Mouse (Mus musculus): ENCODE results near the gene Cmc2. TPM values are rescaled to one million over a fixed set of nuclear protein-coding genes. Genes with fewer than 3 reads are reported as not detected.
A peak's percentile ranks its signal among the peaks of the same experiment; 100 is the strongest.

Cmc2 gene
- total RNA-seq (2015) = 34.4 and 41.4 TPM in 2 replicates
- total RNA-seq (2017) = 70.7 and 79.0 TPM in 2 replicates

- ATAC-seq (replicated peaks; ENCODE audit: poor library complexity) = peak; percentile 83
These were observed at the start of gene Cmc2, which contains the start of gene Cenpn for GRCm38 (mm10) chr8:116921337-116922059. Cmc2 (minus strand) TSS chr8:116921455. Cenpn (plus strand) TSS chr8:116921730.

DNA sequence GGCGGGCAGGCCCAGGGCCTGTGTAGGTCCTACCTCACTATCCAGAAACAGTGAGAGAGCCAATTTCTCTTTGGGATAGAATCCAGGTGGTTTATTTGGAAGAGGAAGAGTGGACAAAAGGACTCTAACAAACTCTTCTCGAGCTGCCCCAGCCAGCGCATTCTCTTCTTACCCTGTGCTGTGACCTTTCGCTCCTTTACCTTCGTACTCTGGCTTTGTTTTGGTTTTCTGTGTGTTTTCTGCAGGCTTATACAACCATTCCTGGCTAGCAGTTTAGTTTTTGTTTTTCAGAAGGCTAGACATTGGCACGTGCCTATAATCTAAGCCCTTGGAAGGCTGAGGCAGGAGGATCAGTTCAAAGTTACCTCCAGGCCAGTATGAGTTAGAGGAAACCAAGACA lies 48.3 kb upstream of the Cmc2 start:
- no peak for ATAC-seq (replicated peaks; ENCODE audit: poor library complexity)

- ATAC-seq (replicated peaks; ENCODE audit: poor library complexity) = no peak
These were observed 33.2 kb upstream of the Cmc2 start for GRCm38 (mm10) chr8:116954415-116954814.

GRCm38 (mm10) chr8:116952428-116952827 lies 31.2 kb upstream of the Cmc2 start:
- no peak for ATAC-seq (replicated peaks; ENCODE audit: poor library complexity)

GRCm38 (mm10) chr8:116951778-116952177 lies 30.5 kb upstream of the Cmc2 start:
- ATAC-seq (replicated peaks; ENCODE audit: poor library complexity) = no peak

GRCm38 (mm10) chr8:116951369-116951768 lies 30.1 kb upstream of the Cmc2 start:
- ATAC-seq (replicated peaks; ENCODE audit: poor library complexity) = 0 out of 2 replicates have a peak, but pooled peaks have one; percentile 21

GRCm38 (mm10) chr8:116947589-116947988 lies 26.3 kb upstream of the Cmc2 start:
- ATAC-seq (replicated peaks; ENCODE audit: poor library complexity) = no peak

DNA sequence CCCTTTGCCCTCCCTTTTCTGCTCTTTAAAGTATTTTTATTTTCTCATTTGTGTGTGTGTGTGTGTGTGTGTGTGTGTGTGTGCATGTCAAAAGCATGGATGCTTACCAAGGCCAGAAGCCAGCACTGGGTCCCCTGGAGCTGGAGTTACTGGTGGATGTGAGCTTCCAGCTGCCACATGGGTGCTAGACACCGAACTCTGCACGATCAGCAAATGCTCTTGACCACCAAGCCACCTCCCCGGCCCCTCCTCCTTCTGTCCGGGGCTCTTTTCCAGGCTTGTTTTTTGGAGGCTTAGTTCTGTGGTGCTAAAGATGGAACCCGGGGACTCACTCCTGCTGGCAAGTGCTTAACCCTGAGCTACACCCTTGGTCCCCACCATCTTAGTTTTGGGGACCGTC lies 25.6 kb upstream of the Cmc2 start:
- ATAC-seq (replicated peaks; ENCODE audit: poor library complexity) = no peak

DNA sequence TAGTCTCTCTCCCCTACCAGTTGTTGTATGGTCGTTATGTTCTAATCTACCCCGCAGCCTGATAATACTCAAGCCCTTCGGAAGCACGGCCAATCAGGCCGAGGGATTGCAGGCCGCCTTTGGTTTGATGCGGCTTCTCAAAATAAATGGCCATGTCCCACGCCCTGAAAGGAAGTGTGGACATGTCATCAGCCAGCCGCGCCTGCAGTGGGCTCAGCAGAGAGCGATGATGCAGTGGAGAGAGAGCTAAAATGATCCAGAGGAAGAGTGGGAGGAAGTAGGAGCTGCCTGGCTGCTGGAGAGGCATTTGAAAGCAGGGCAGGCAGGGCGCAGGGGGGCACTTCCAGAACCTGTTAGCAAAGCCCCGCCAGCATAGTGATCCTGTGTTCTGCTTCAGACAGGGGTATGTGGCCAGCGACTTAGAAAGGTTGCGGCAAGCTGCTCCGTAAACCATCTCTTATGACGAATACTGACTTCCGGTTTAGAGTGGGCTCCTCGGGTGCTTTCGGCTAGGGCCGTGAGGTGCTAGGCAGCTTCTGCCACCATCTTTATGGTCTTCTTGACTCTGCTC lies 25.1 kb upstream of the Cmc2 start:
- peak; percentile 15 for ATAC-seq (replicated peaks; ENCODE audit: poor library complexity)

DNA sequence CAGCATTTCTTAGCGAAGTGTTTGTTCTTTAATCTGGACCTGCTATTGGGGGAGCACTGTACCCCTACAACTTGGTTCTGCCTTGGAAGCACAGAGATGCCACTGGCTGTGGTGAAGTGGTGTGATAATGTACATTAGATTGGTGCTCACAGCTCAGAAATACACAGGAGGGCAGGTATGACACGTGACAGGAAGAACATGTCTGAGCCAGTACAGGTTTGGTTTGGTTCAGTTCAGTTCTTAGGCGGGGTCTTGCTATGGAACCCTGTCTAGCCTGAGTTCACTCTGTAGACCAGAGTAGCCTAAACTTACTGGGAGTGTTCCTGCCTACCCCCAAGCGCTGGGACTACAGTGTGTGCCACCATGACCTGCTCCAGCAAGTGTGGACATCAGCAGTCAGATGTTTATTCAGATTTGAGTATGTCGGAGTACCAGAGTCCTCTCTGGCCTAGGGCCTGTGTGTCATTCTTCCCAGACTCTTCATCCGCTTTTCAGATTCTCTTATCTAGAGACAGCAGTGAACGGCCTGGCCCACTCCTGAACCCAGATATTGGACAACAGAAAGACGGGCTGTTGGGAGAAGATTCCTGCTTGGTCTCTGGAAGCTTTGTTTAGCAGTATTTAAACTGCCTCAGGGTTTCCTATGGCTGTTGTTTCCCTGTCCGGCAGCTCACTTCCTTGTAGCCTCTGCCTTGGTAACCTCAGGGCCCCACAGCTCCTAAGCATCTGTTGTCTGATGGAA lies 24.1 kb upstream of the Cmc2 start:
- peak; percentile 30 for ATAC-seq (replicated peaks; ENCODE audit: poor library complexity)

DNA sequence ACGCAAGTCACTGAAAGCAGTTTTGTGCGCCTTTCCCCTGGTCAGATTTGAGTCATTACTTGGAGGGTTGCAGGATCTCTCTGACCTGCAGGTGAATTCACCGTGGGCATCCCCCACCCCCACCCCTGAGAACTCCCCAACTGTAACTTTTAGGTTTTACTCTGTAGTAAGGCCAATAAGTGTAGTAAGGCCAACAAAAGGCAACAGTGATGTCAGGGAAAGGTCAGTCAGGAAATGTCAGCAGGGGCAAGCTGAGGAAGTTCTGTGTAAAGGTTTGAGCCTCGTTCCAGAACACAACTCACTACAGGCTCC lies 23.1 kb upstream of the Cmc2 start:
- no peak for ATAC-seq (replicated peaks; ENCODE audit: poor library complexity)

DNA sequence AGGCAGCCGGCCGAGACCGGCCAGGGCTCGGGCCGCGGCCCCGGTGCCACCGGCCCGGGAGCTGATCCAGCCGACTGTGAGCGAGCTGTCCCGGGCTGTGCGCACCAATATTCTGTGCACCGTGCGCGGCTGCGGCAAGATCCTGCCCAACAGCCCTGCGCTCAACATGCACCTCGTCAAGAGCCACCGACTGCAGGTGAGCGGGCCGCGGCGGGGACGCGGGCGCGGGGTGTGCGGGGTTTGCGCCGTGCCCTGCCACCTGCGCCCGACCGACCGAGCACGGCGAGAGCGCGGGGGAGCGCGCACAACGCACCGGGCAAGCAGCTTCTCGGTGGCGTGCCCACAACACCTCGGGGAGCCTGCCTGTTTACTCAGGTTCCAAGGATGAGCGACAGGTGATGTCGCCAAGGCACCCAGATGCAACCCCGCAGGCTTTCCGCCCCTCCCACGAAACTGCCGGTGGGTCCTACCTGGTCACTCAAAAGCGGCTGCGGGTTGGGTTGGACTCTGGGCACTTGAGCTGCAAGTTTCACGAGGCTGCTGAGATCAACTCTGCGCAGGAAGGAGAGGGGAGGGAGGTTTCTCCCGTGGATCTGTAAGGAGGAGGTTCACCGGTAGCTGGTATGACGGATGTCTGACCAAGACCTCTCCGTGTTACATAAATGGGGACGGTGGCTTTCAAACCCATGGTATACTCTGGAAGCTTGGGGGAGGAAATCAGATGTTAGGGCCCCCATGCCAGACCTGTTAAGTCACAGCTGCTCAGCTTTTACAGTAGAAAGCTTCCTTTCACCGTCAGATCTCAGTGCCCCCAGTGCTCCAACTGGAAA lies 22.5 kb upstream of the Cmc2 start:
- 0 out of 2 replicates have a peak, but pooled peaks have one; percentile 7 for ATAC-seq (replicated peaks; ENCODE audit: poor library complexity)

GRCm38 (mm10) chr8:116943161-116943554 lies 21.9 kb upstream of the Cmc2 start, which contains the start of gene Atmin:
Atmin (plus strand) TSS chr8:116943393.
- ATAC-seq (replicated peaks; ENCODE audit: poor library complexity) = peak; percentile 62

GRCm38 (mm10) chr8:116942284-116943058 lies 21.2 kb upstream of the Cmc2 start:
- ATAC-seq (replicated peaks; ENCODE audit: poor library complexity) = peak; percentile 40

DNA sequence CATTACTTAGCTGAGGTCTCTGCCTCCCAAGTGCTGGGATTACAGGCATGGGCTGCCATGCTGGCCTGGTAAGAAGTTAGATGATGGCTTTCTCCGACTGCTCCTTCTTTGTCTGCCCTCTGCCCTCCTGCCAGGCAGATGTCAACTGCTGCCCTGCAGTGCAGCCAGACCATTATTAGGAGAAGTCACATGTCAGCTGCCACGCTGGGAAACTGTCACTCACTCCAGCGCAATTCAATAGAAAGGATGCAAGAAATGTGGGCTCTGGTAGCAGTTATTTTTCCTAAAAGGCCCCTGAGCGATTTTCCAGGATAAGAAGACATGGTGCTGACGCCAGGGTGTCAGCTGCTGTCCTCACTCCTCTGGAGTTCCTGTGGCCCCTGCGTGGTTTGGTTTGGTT lies 14.3 kb upstream of the Cmc2 start:
- no peak for ATAC-seq (replicated peaks; ENCODE audit: poor library complexity)

GRCm38 (mm10) chr8:116934976-116935375 lies 13.7 kb upstream of the Cmc2 start:
- no peak for ATAC-seq (replicated peaks; ENCODE audit: poor library complexity)

DNA sequence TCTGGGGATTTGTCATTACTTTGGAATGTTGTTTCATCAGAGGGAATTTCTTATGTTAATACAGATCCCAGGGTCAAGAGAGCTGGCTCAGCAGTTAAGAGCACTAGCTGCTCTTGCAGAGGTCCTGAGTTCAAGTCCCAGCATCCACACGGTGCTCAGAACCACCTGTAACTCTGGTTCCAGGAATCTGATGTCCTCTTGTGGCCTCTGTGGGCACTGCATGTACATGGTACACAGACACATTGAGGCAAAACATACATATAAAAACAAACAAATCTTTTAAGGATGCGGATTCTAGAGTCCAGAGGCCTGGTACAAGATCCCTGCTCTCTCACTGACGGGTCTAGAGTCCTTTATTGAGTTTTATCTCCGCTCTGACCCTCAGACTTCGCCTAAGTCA lies 7.3 kb upstream of the Cmc2 start:
- ATAC-seq (replicated peaks; ENCODE audit: poor library complexity) = peak; percentile 59

GRCm38 (mm10) chr8:116927880-116928279 lies 6.6 kb upstream of the Cmc2 start:
- peak; percentile 88 for ATAC-seq (replicated peaks; ENCODE audit: poor library complexity)

DNA sequence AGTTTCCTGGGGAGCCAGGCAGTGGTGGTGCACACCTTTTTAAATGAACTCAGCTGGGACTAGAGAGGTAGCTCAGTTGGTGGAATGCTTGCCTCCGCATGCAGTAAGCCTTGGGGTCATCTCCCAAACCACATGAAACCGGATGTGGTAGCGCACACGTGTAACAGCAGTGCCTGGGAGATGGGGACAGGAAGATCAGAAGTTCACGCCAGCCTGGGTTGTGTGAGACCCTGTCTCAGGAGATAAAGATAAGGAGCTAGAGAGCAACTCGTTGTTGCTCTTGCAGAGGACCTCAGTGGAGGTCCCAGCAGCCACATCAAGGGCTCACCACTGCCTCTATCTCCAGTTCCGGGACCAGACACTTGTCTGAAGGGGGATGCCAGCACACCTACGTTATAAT lies 2.3 kb upstream of the Cmc2 start:
- ATAC-seq (replicated peaks; ENCODE audit: poor library complexity) = no peak

DNA sequence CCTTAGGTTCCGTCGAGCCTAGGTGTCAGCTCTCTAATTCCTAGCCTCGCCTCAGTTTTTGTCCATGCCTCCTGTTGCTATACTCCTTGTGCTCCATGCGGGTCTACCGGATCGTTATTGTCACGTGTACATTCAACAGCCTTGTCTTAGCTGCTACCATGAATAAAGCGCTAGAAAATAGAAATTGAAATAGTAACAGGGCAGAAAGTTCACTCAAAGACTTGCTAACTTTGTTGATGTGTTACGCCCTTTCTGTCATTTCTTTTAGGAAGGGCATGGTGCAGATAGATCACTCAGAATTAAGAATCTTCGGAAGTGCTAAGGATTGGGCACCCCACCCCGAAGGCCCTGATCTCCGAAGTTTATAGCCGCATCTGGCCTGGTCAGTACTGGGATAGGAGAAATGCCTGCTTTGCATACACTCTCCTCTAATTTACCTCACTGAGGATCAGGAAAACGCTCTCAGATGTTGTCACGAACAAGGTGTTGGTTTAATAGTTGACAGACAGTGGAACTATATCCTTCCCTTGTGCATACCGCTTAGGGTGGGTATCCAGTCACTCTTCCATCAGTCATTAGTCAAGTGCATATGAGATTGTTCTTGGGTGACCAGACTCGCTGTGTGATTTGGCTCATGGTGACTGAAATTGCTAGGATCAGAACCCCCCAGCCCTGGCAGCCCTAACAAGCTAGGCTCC lies 954 bp upstream of the Cmc2 start:
- no peak for ATAC-seq (replicated peaks; ENCODE audit: poor library complexity)

Measured in megakaryocyte progenitor cell, adult 5-6 weeks (primary cell).